Mouse (Mus musculus) cerebellum, adult 8-10 months (tissue): ENCODE data around the gene Hagh.
A peak's percentile ranks its signal among the peaks of the same experiment; 100 is the strongest.

Source experiments
- DNase-seq: peaks from one replicate; pipeline ENCODE4 v3.0.0; 2022

The Hagh gene

GRCm38 (mm10) chr17:24839842-24840241 lies at the start of gene Hagh:
Gene Hagh (plus strand): TSS chr17:24840143.
- DNase-seq = no peak

GRCm38 (mm10) chr17:24792190-24792589 lies 47.8 kb upstream of the Hagh start:
- DNase-seq = no peak

- DNase-seq = no peak
These were observed 45.2 kb upstream of the Hagh start for GRCm38 (mm10) chr17:24794791-24795190.

GRCm38 (mm10) chr17:24796969-24797368 lies 43.0 kb upstream of the Hagh start:
- no peak for DNase-seq

GRCm38 (mm10) chr17:24798229-24798628 lies 41.7 kb upstream of the Hagh start:
- DNase-seq = no peak

- DNase-seq = no peak
These were observed 40.5 kb upstream of the Hagh start for GRCm38 (mm10) chr17:24799476-24799875.

GRCm38 (mm10) chr17:24800524-24800923 lies 39.4 kb upstream of the Hagh start:
- DNase-seq = no peak

- DNase-seq = peak; percentile 11
These were observed 35.7 kb upstream of the Hagh start, which contains the start of gene Meiob for GRCm38 (mm10) chr17:24803952-24804951. Gene Meiob (plus strand): TSS chr17:24804289.

GRCm38 (mm10) chr17:24811211-24811610 lies 28.7 kb upstream of the Hagh start:
- DNase-seq = no peak

- no peak for DNase-seq
These were observed 27.7 kb upstream of the Hagh start for GRCm38 (mm10) chr17:24812215-24812614.

- DNase-seq = no peak
These were observed 24.7 kb upstream of the Hagh start for GRCm38 (mm10) chr17:24815256-24815655.

GRCm38 (mm10) chr17:24817503-24817902 lies 22.4 kb upstream of the Hagh start:
- no peak for DNase-seq

GRCm38 (mm10) chr17:24818172-24818571 lies 21.8 kb upstream of the Hagh start:
- no peak for DNase-seq

GRCm38 (mm10) chr17:24819469-24819868 lies 20.5 kb upstream of the Hagh start:
- no peak for DNase-seq

GRCm38 (mm10) chr17:24821351-24822280 lies 18.3 kb upstream of the Hagh start:
- no peak for DNase-seq

- DNase-seq = no peak
These were observed 398 bp downstream of the Hagh start for GRCm38 (mm10) chr17:24840341-24840740.

- no peak for DNase-seq
These were observed 1.2 kb downstream of the Hagh start for GRCm38 (mm10) chr17:24841133-24841532.

GRCm38 (mm10) chr17:24842631-24843030 lies 2.7 kb downstream of the Hagh start:
- DNase-seq = no peak

GRCm38 (mm10) chr17:24844525-24844924 lies 4.6 kb downstream of the Hagh start:
- no peak for DNase-seq

GRCm38 (mm10) chr17:24847386-24847785 lies 7.4 kb downstream of the Hagh start:
- DNase-seq = no peak

GRCm38 (mm10) chr17:24848600-24849031 lies 8.7 kb downstream of the Hagh start:
- no peak for DNase-seq

GRCm38 (mm10) chr17:24849733-24850064 lies 9.8 kb downstream of the Hagh start:
- no peak for DNase-seq

- DNase-seq = peak; percentile 93
These were observed 10.3 kb downstream of the Hagh start, which contains the start of gene Fahd1 for GRCm38 (mm10) chr17:24850065-24850772. Gene Fahd1 (minus strand): TSS chr17:24850364.
